Mouse (Mus musculus): ENCODE measurements around the gene Exd2.

Exd2 gene

GRCm38 (mm10) chr12:80495691-80496090, 32.8 kb downstream of the Exd2 start:
- no peak for DNase-seq (ENCODE audit: low spot score)

GRCm38 (mm10) chr12:80498356-80498755, 35.5 kb downstream of the Exd2 start:
- peak; percentile 36 for DNase-seq (ENCODE audit: low spot score)

- no peak for DNase-seq (ENCODE audit: low spot score)
These were observed 37.6 kb downstream of the Exd2 start for GRCm38 (mm10) chr12:80500506-80500905.

- DNase-seq (ENCODE audit: low spot score), result no peak
These were observed 41.8 kb downstream of the Exd2 start for GRCm38 (mm10) chr12:80504718-80505117.

GRCm38 (mm10) chr12:80507041-80507745, 44.3 kb downstream of the Exd2 start:
- no peak for DNase-seq (ENCODE audit: low spot score)

GRCm38 (mm10) chr12:80517977-80518376, 55.1 kb downstream of the Exd2 start, which contains the start of gene Galnt16:
TSS of gene Galnt16 (plus strand) at chr12:80518277.
- DNase-seq (ENCODE audit: low spot score), result no peak

- DNase-seq (ENCODE audit: low spot score), result no peak
These were observed 55.5 kb downstream of the Exd2 start for GRCm38 (mm10) chr12:80518393-80518756.

- DNase-seq (ENCODE audit: low spot score), result no peak
These were observed 56.1 kb downstream of the Exd2 start for GRCm38 (mm10) chr12:80518757-80519620.

- DNase-seq (ENCODE audit: low spot score), result no peak
These were observed 56.9 kb downstream of the Exd2 start for GRCm38 (mm10) chr12:80519621-80520332.

GRCm38 (mm10) chr12:80522006-80522405, 59.1 kb downstream of the Exd2 start:
- peak; percentile 14 for DNase-seq (ENCODE audit: low spot score)

- DNase-seq (ENCODE audit: low spot score), result no peak
These were observed 61.5 kb downstream of the Exd2 start for GRCm38 (mm10) chr12:80524276-80524921.

GRCm38 (mm10) chr12:80525513-80525912, 62.6 kb downstream of the Exd2 start:
- DNase-seq (ENCODE audit: low spot score), result no peak

- no peak for DNase-seq (ENCODE audit: low spot score)
These were observed 63.6 kb downstream of the Exd2 start for GRCm38 (mm10) chr12:80526511-80526910.

- no peak for DNase-seq (ENCODE audit: low spot score)
These were observed 65.0 kb downstream of the Exd2 start for GRCm38 (mm10) chr12:80527727-80528389.

GRCm38 (mm10) chr12:80530052-80530451, 67.2 kb downstream of the Exd2 start:
- DNase-seq (ENCODE audit: low spot score), result no peak

- DNase-seq (ENCODE audit: low spot score), result no peak
These were observed 67.7 kb downstream of the Exd2 start for GRCm38 (mm10) chr12:80530630-80531029.

GRCm38 (mm10) chr12:80531585-80531984, 68.7 kb downstream of the Exd2 start:
- no peak for DNase-seq (ENCODE audit: low spot score)

- DNase-seq (ENCODE audit: low spot score), result no peak
These were observed 71.0 kb downstream of the Exd2 start for GRCm38 (mm10) chr12:80533876-80534275.

- DNase-seq (ENCODE audit: low spot score), result no peak
These were observed 74.4 kb downstream of the Exd2 start for GRCm38 (mm10) chr12:80537313-80537712.

GRCm38 (mm10) chr12:80538311-80538710, 75.4 kb downstream of the Exd2 start:
- no peak for DNase-seq (ENCODE audit: low spot score)

GRCm38 (mm10) chr12:80545310-80545709, 82.4 kb downstream of the Exd2 start:
- DNase-seq (ENCODE audit: low spot score), result peak; percentile 28

- DNase-seq (ENCODE audit: low spot score), result no peak
These were observed 86.8 kb downstream of the Exd2 start for GRCm38 (mm10) chr12:80549646-80550045.

Data from MN1 (cell line).